Mouse (Mus musculus) MEL (cell line): ENCODE measurements around the gene Arhgap23. TPM values are rescaled to one million over a fixed set of nuclear protein-coding genes. Genes with fewer than 3 reads are reported as not detected.

Experiments used
- DNase-seq: peaks from one replicate; pipeline ENCODE4 v3.0.0; 2011; ENCODE audit warnings: low read depth, low spot score
- H3K27ac ChIP-seq: 2 replicates; pipeline ENCODE4 v1.5.1; 2012; ENCODE audit warnings: low read depth, mild to moderate bottlenecking, control low read depth, low read length, moderate library complexity; ENCODE audit not compliant: control insufficient read depth
- H3K27me3 ChIP-seq, 2 experiments: fragments of 150-350 bp in 1 of 2; sonication (generic) in 1 of 2; 2 replicates each; pipeline ENCODE4 v1.6.1; 2012; ENCODE audit warnings: low read length in 2 of 2, mild to moderate bottlenecking in 2 of 2, improper control_type of control experiment in 1 of 2, moderate library complexity in 1 of 2; ENCODE audit not compliant: insufficient read depth in 2 of 2, control insufficient read depth in 1 of 2
- H3K36me3 ChIP-seq, 2 experiments: 2 replicates each; pipeline ENCODE4 v1.6.1; 2012 to 2014; ENCODE audit warnings: low read length in 2 of 2, improper control_type of control experiment in 1 of 2, inconsistent platforms in 1 of 2, mild to moderate bottlenecking in 1 of 2; ENCODE audit not compliant: insufficient read depth in 2 of 2, control insufficient read depth in 1 of 2
- H3K4me1 ChIP-seq, 2 experiments: fragments of 150-350 bp in 1 of 2; sonication (generic) in 1 of 2; 2 replicates each; pipeline ENCODE4 v1.6.1; 2012; ENCODE audit warnings: low read length in 2 of 2, improper control_type of control experiment in 1 of 2, mild to moderate bottlenecking in 1 of 2; ENCODE audit not compliant: insufficient read depth in 2 of 2, control insufficient read depth in 1 of 2
- H3K4me3 ChIP-seq, 2 experiments: fragments of 150-350 bp in 1 of 2; sonication (generic) in 1 of 2; 2 replicates each; pipeline ENCODE4 v1.5.1; 2012; ENCODE audit warnings: low read depth in 2 of 2, low read length in 2 of 2, mild to moderate bottlenecking in 2 of 2, moderate library complexity in 2 of 2, control low read depth in 1 of 2, improper control_type of control experiment in 1 of 2; ENCODE audit not compliant: control insufficient read depth in 1 of 2, insufficient read depth in 1 of 2
- H3K79me2 ChIP-seq: 2 replicates; pipeline ENCODE4 v1.6.1; 2012; ENCODE audit warnings: mild to moderate bottlenecking, low read length, moderate library complexity; ENCODE audit not compliant: control insufficient read depth, poor library complexity, insufficient read depth
- H3K9ac ChIP-seq: 2 replicates; pipeline ENCODE4 v1.6.1; 2012; ENCODE audit warnings: low read depth, mild to moderate bottlenecking, control low read depth, low read length, moderate library complexity; ENCODE audit not compliant: control insufficient read depth, poor library complexity, severe bottlenecking
- H3K9me3 ChIP-seq: fragments of 150-350 bp; sonication (generic); replicated peaks from 2 replicates; pipeline ENCODE4 v1.6.1; 2012; ENCODE audit warnings: mild to moderate bottlenecking, low read length, improper control_type of control experiment, moderate library complexity; ENCODE audit not compliant: insufficient read depth
- BHLHE40 ChIP-seq: IDR thresholded peaks from 2 replicates; pipeline ENCODE4 v1.6.1; 2012; ENCODE audit warnings: low read depth, mild to moderate bottlenecking, inconsistent platforms, low read length, improper control_type of control experiment, borderline replicate concordance
- E2F4 ChIP-seq: IDR thresholded peaks from 2 replicates; pipeline ENCODE4 v1.6.1; 2011; ENCODE audit warnings: low read depth, low read length, improper control_type of control experiment, borderline replicate concordance
- ELF1 ChIP-seq: IDR thresholded peaks from 2 replicates; pipeline ENCODE4 v1.6.1; 2014; ENCODE audit warnings: low read depth, mild to moderate bottlenecking, inconsistent platforms, low read length, improper control_type of control experiment, moderate library complexity
- EP300 ChIP-seq, 2 experiments: IDR thresholded peaks; 2 replicates each; pipeline ENCODE4 v1.6.1; 2011; ENCODE audit warnings: improper control_type of control experiment in 2 of 2, low read length in 2 of 2, low read depth in 1 of 2, mild to moderate bottlenecking in 1 of 2
- ETS1 ChIP-seq: IDR thresholded peaks from 2 replicates; pipeline ENCODE4 v1.6.1; 2012; ENCODE audit warnings: low read depth, mild to moderate bottlenecking, inconsistent platforms, low read length, improper control_type of control experiment, moderate library complexity
- GATA1 ChIP-seq: IDR thresholded peaks from 2 replicates; pipeline ENCODE4 v1.6.1; 2011; ENCODE audit warnings: low read depth, low read length, improper control_type of control experiment
- HCFC1 ChIP-seq: IDR thresholded peaks from 2 replicates; pipeline ENCODE4 v1.6.1; 2012; ENCODE audit warnings: low read depth, mild to moderate bottlenecking, inconsistent platforms, low read length, improper control_type of control experiment, moderate library complexity
- JUND ChIP-seq: IDR thresholded peaks from 2 replicates; pipeline ENCODE4 v1.6.1; 2011; ENCODE audit warnings: low read depth, mild to moderate bottlenecking, improper control_type of control experiment, low read length
- KAT2A ChIP-seq: conservative IDR thresholded peaks from 2 replicates; pipeline ENCODE4 v1.6.1; 2012; ENCODE audit warnings: low read depth, low read length, improper control_type of control experiment, inconsistent platforms
- MAFK ChIP-seq: IDR thresholded peaks from 2 replicates; pipeline ENCODE4 v1.6.1; 2011; ENCODE audit warnings: low read depth, mild to moderate bottlenecking, low read length, improper control_type of control experiment, borderline replicate concordance
- MAX ChIP-seq: IDR thresholded peaks from 2 replicates; pipeline ENCODE4 v1.6.1; 2011; ENCODE audit warnings: low read length, improper control_type of control experiment
- MEF2A ChIP-seq: IDR thresholded peaks from 2 replicates; pipeline ENCODE4 v1.6.1; 2014; ENCODE audit warnings: low read depth, mild to moderate bottlenecking, inconsistent platforms, low read length, improper control_type of control experiment; ENCODE audit not compliant: poor library complexity, insufficient replicate concordance, severe bottlenecking; ENCODE audit errors: extremely low read depth
- MXI1 ChIP-seq: IDR thresholded peaks from 2 replicates; pipeline ENCODE4 v1.6.1; 2011; ENCODE audit warnings: mild to moderate bottlenecking, low read depth, low read length, improper control_type of control experiment
- MYB ChIP-seq: IDR thresholded peaks from 2 replicates; pipeline ENCODE4 v1.6.1; 2011; ENCODE audit warnings: mild to moderate bottlenecking, low read depth, low read length, improper control_type of control experiment
- MYC ChIP-seq: IDR thresholded peaks from 2 replicates; pipeline ENCODE4 v1.6.1; 2011; ENCODE audit warnings: low read depth, mild to moderate bottlenecking, low read length, improper control_type of control experiment, moderate library complexity
- NELFE ChIP-seq: IDR thresholded peaks from 2 replicates; pipeline ENCODE4 v1.6.1; 2011; ENCODE audit warnings: low read depth, low read length, improper control_type of control experiment
- NRF1 ChIP-seq: IDR thresholded peaks from 2 replicates; pipeline ENCODE4 v1.6.1; 2014; ENCODE audit warnings: low read depth, mild to moderate bottlenecking, inconsistent platforms, low read length, improper control_type of control experiment, moderate library complexity; ENCODE audit not compliant: poor library complexity, insufficient read depth, severe bottlenecking
- POLR2AphosphoS5 ChIP-seq: IDR thresholded peaks from 2 replicates; pipeline ENCODE4 v1.6.1; 2012; ENCODE audit warnings: low read depth, borderline replicate concordance, mild to moderate bottlenecking, inconsistent platforms, low read length, moderate library complexity, mixed read lengths
- RAD21 ChIP-seq: IDR thresholded peaks from 2 replicates; pipeline ENCODE4 v1.6.1; 2011; ENCODE audit warnings: mild to moderate bottlenecking, low read depth, low read length, improper control_type of control experiment
- RCOR1 ChIP-seq: IDR thresholded peaks from 2 replicates; pipeline ENCODE4 v1.6.1; 2012; ENCODE audit warnings: low read depth, mild to moderate bottlenecking, inconsistent platforms, low read length, improper control_type of control experiment
- SIN3A ChIP-seq: IDR thresholded peaks from 2 replicates; pipeline ENCODE4 v1.6.1; 2012; ENCODE audit warnings: low read length, improper control_type of control experiment, inconsistent platforms
- SMC3 ChIP-seq: IDR thresholded peaks from 2 replicates; pipeline ENCODE4 v1.6.1; 2011; ENCODE audit warnings: low read depth, low read length, improper control_type of control experiment
- TAL1 ChIP-seq: IDR thresholded peaks from 2 replicates; pipeline ENCODE4 v1.6.1; 2012; ENCODE audit warnings: mild to moderate bottlenecking, inconsistent platforms, low read length, moderate library complexity, mixed read lengths
- TCF12 ChIP-seq: IDR thresholded peaks from 2 replicates; pipeline ENCODE4 v1.6.1; 2014; ENCODE audit warnings: low read depth, mild to moderate bottlenecking, inconsistent platforms, low read length, improper control_type of control experiment, moderate library complexity
- USF1 ChIP-seq: IDR thresholded peaks from 2 replicates; pipeline ENCODE4 v1.6.1; 2014; ENCODE audit warnings: low read depth, mild to moderate bottlenecking, inconsistent platforms, low read length, improper control_type of control experiment, moderate library complexity
- USF2 ChIP-seq, 2 experiments: IDR thresholded peaks; 2 replicates each; pipeline ENCODE4 v1.6.1; 2011 to 2012; ENCODE audit warnings: improper control_type of control experiment in 2 of 2, low read length in 2 of 2, borderline replicate concordance in 1 of 2, inconsistent platforms in 1 of 2, low read depth in 1 of 2, mild to moderate bottlenecking in 1 of 2; ENCODE audit not compliant: insufficient read depth in 1 of 2
- ZKSCAN1 ChIP-seq: IDR thresholded peaks from 2 replicates; pipeline ENCODE4 v1.6.1; 2012; ENCODE audit warnings: low read depth, mild to moderate bottlenecking, inconsistent platforms, low read length, improper control_type of control experiment, moderate library complexity
- ZMIZ1 ChIP-seq: IDR thresholded peaks from 2 replicates; pipeline ENCODE4 v1.6.1; 2012; ENCODE audit warnings: low read depth, mild to moderate bottlenecking, inconsistent platforms, low read length, improper control_type of control experiment, moderate library complexity
- ZNF384 ChIP-seq: IDR thresholded peaks from 2 replicates; pipeline ENCODE4 v1.6.1; 2012; ENCODE audit warnings: low read depth, mild to moderate bottlenecking, inconsistent platforms, low read length, improper control_type of control experiment
- polyA plus RNA-seq, 2 experiments: library from polyadenylated mRNA; stranded (reverse) in 1 of 2; unstranded in 1 of 2; fragments of >175 nt in 1 of 2; fragments of >200 nt in 1 of 2; gene quantifications; 2 replicates each; pipeline versions ENCODE4 v1.2.1 to v1.2.4; 2012; ENCODE audit warnings: low replicate concordance in 2 of 2, low read depth in 1 of 2; ENCODE audit not compliant: insufficient read length in 2 of 2, insufficient read depth in 1 of 2, missing spikeins in 1 of 2
- total RNA-seq: library from RNA; depleted of rRNA; stranded (reverse); fragments of 300-350 nt; gene quantifications from 2 replicates; pipeline ENCODE4 v1.2.3, GENCODE M21; 2012

Gene Arhgap23
- total and polyA plus RNA-seq, 3 experiments, result 1.7 to 7.5 TPM; not detected in 1

GRCm38 (mm10) chr11:97394146-97394545 is 21.2 kb upstream of the Arhgap23 start:
- Histone ChIP-seq H3K79me2 (no peaks in the 10 kb centered on the region), H3K4me1 (no peaks in the 10 kb centered on the region), H3K36me3 (peaks cover 0 to 17% of the 10 kb centered on the region in 2 experiments; a peak in 2 of 4 replicates), H3K9me3 (no peaks in the 10 kb centered on the region), H3K27me3 (no peaks in the 10 kb centered on the region), H3K4me3 (no peak overlapping the region), H3K27ac (no peak overlapping the region), H3K9ac (no peak overlapping the region)
- TF ChIP-seq GATA1 (no peak), TAL1 (no peak), MYB (no peak), ZMIZ1 (no peak), ZNF384 (no peak), MAX (no peak), USF1 (no peak), KAT2A (no peak), EP300 (IDR thresholded peaks at IDR 0.05; ENCODE audit: low read depth in 1 of 2, low read length in 2 of 2) (no peak), RAD21 (no peak), MAFK (no peak), ZKSCAN1 (no peak), NRF1 (no peak), MEF2A (no peak), HCFC1 (no peak), ETS1 (no peak)
- no peak for DNase-seq

- no peak for TF ChIP-seq USF2 (IDR thresholded peaks at IDR 0.05; ENCODE audit: borderline replicate concordance in 1 of 2, insufficient read depth in 1 of 2, low read depth in 1 of 2, low read length in 2 of 2)
- TF ChIP-seq HCFC1, result no peak
- TF ChIP-seq E2F4, result no peak
- TF ChIP-seq KAT2A, result no peak
- TF ChIP-seq NRF1, result no peak
- no peak for TF ChIP-seq ZNF384
- no peak for TF ChIP-seq RCOR1
- no peak for TF ChIP-seq NELFE
- no peak for TF ChIP-seq RAD21
- no peak for TF ChIP-seq SMC3
- no peak for TF ChIP-seq BHLHE40
- TF ChIP-seq ELF1, result no peak
- no peak for TF ChIP-seq MYC
- TF ChIP-seq MEF2A, result no peak
- no peak for TF ChIP-seq JUND
- TF ChIP-seq MXI1, result no peak
- TF ChIP-seq TCF12, result no peak
- no peak for TF ChIP-seq POLR2AphosphoS5
- no peak for TF ChIP-seq SIN3A
- TF ChIP-seq TAL1, result no peak
- H3K4me1 ChIP-seq, result peaks cover 10 to 15% of the 10 kb centered on the region in 2 experiments
- no peak overlapping the region for H3K4me3 ChIP-seq
- H3K79me2 ChIP-seq, result no peaks in the 10 kb centered on the region
- no peak overlapping the region for H3K27ac ChIP-seq
- H3K9me3 ChIP-seq, result no peaks in the 10 kb centered on the region
- DNase-seq, result no peak
- H3K27me3 ChIP-seq, result no peaks in the 10 kb centered on the region
- H3K36me3 ChIP-seq, result peaks cover 2 to 3% of the 10 kb centered on the region in 2 experiments; a peak in 2 of 4 replicates
- no peak overlapping the region for H3K9ac ChIP-seq
These were observed 16.8 kb upstream of the Arhgap23 start for GRCm38 (mm10) chr11:97398506-97398905.
